Mouse (Mus musculus) small intestine, adult 2 months (tissue): ENCODE data around the gene Arl2.

Experiments used
- CTCF ChIP-seq: fragments of 200-500 bp; IDR thresholded peaks from 2 replicates; pipeline ENCODE4 v1.5.1; 2012; ENCODE audit warnings: low read depth, mild to moderate bottlenecking, control low read depth, inconsistent platforms, low read length, moderate library complexity, mixed read lengths; ENCODE audit not compliant: insufficient replicate concordance, insufficient read length; ENCODE audit errors: extremely low read depth
- POLR2A ChIP-seq: fragments of 200-500 bp; IDR thresholded peaks from 2 replicates; pipeline ENCODE4 v1.6.1; 2012; ENCODE audit warnings: low read depth, mild to moderate bottlenecking, control low read depth, inconsistent platforms, low read length, moderate library complexity

DNA sequence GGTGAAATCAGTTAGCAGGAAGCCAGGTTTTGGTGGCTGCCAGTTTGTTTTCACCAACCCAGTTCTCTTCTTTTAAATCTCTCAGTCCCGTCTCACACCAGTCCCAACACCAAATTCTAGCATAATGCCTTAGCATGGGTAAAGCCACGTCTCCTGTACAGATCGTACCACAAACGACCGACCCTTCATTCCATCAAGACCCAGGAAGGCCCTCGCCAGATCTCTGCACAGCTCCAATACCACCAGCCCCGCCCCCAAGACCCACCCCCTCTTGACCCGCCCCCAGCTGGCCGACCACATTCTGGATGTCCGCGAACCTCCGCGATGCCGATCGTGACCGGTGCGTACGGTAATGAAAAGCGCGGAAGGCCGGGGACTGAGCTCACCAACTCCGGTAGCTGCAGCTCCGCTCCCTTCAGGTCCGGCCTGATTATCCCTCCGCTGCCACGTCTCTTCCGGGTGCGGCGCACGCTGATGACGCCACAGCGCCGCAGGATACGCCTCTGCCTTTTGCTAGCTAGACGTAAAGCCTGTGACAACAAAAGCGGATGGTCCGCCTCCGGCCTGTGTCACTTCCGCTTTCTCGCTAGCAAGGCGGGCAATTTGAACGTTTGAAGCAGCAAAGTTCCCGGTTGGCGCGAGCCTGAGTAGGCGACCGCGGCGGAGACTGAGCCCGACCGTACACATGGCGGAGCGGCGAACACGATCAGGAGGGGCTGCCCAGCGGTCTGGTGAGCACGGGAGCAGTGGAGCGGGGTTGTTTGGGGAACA, 56.7 kb downstream of the Arl2 start, which contains the start of the genes Zfpl1 and Cdca5:
- TF ChIP-seq CTCF (no peak), POLR2A (peak; percentile 51; the same call in 1 of the 2 replicates)
